Mouse (Mus musculus) CH12.LX (cell line): Measurements from ENCODE around the gene Pip5k1b. TPM values are rescaled to one million over a fixed set of nuclear protein-coding genes. Genes with fewer than 3 reads are reported as not detected.

Experiments
- DNase-seq: peaks from one replicate; pipeline ENCODE4 v3.0.0-alpha.2; 2013; ENCODE audit errors: extremely low read depth
- H3K27ac ChIP-seq: 2 replicates; pipeline ENCODE4 v1.5.1; 2012; ENCODE audit warnings: low read depth, mild to moderate bottlenecking, control low read depth, moderate library complexity; ENCODE audit not compliant: insufficient read depth
- H3K27me3 ChIP-seq: replicated peaks from 2 replicates; pipeline ENCODE3; 2012; ENCODE audit warnings: inconsistent platforms
- H3K36me3 ChIP-seq, 2 experiments: replicated peaks in 1 of 2; 2 replicates each; pipeline versions ENCODE3 to v1.6.1; 2012; ENCODE audit warnings: inconsistent platforms in 1 of 2, low read length in 1 of 2, mild to moderate bottlenecking in 1 of 2, mixed read lengths in 1 of 2, moderate library complexity in 1 of 2; ENCODE audit not compliant: control insufficient read depth in 1 of 2, insufficient read depth in 1 of 2
- H3K4me1 ChIP-seq, 2 experiments: 2 replicates each; pipeline ENCODE4 v1.6.1; 2012; ENCODE audit warnings: inconsistent platforms in 1 of 2, moderate library complexity in 1 of 2; ENCODE audit not compliant: insufficient read depth in 2 of 2, control insufficient read depth in 1 of 2
- H3K4me2 ChIP-seq: 2 replicates; pipeline ENCODE4 v1.6.1; 2012; ENCODE audit warnings: low read depth, mild to moderate bottlenecking, control low read depth; ENCODE audit not compliant: poor library complexity, insufficient read depth, severe bottlenecking
- H3K4me3 ChIP-seq, 3 experiments: fragments of 150-350 bp in 1 of 3; sonication (generic) in 1 of 3; replicated peaks in 1 of 3; 2 replicates each; pipeline versions ENCODE3 to v1.5.1; 2011 to 2012; ENCODE audit warnings: low read depth in 2 of 3, low read length in 2 of 3, mild to moderate bottlenecking in 2 of 3, moderate library complexity in 2 of 3, control low read depth in 1 of 3, improper control_type of control experiment in 1 of 3, inconsistent platforms in 1 of 3, mixed read lengths in 1 of 3; ENCODE audit not compliant: poor library complexity in 1 of 3
- H3K79me2 ChIP-seq: replicated peaks from 2 replicates; pipeline ENCODE4 v1.6.1; 2012; ENCODE audit warnings: mild to moderate bottlenecking, moderate library complexity; ENCODE audit not compliant: control insufficient read depth, poor library complexity, insufficient read depth, severe bottlenecking; ENCODE audit errors: extremely low read depth
- H3K9ac ChIP-seq: 2 replicates; pipeline ENCODE4 v1.6.1; 2012; ENCODE audit warnings: low read depth, mild to moderate bottlenecking, control low read depth, moderate library complexity; ENCODE audit not compliant: insufficient read depth
- H3K9me3 ChIP-seq: replicated peaks from 2 replicates; pipeline ENCODE3; 2012; ENCODE audit warnings: low read length, inconsistent platforms, mixed read lengths
- BHLHE40 ChIP-seq: IDR thresholded peaks from 2 replicates; pipeline ENCODE4 v1.6.1; 2011; ENCODE audit warnings: mild to moderate bottlenecking, low read depth, low read length, improper control_type of control experiment
- CHD1 ChIP-seq: IDR thresholded peaks from 2 replicates; pipeline ENCODE4 v1.6.1; 2012; ENCODE audit warnings: low read depth, low read length, improper control_type of control experiment, inconsistent platforms
- CTCF ChIP-seq, 2 experiments: IDR thresholded peaks in 1 of 2; conservative IDR thresholded peaks in 1 of 2; 2 replicates each; pipeline ENCODE4 v1.5.1; 2011 to 2012; ENCODE audit warnings: low read depth in 2 of 2, low read length in 2 of 2, improper control_type of control experiment in 1 of 2, inconsistent platforms in 1 of 2, mild to moderate bottlenecking in 1 of 2, moderate library complexity in 1 of 2
- EP300 ChIP-seq: IDR thresholded peaks from 2 replicates; pipeline ENCODE4 v1.6.1; 2011; ENCODE audit warnings: low read length, improper control_type of control experiment
- GABPA ChIP-seq: IDR thresholded peaks from 2 replicates; pipeline ENCODE4 v1.6.1; 2012; ENCODE audit warnings: low read depth, low read length, improper control_type of control experiment, inconsistent platforms; ENCODE audit not compliant: insufficient replicate concordance
- HCFC1 ChIP-seq: IDR thresholded peaks from 2 replicates; pipeline ENCODE4 v1.6.1; 2012; ENCODE audit warnings: low read depth, mild to moderate bottlenecking, inconsistent platforms, low read length, improper control_type of control experiment
- JUN ChIP-seq: IDR thresholded peaks from 2 replicates; pipeline ENCODE4 v1.6.1; 2011; ENCODE audit warnings: low read depth, mild to moderate bottlenecking, low read length, improper control_type of control experiment, moderate library complexity; ENCODE audit not compliant: insufficient read depth
- JUND ChIP-seq: conservative IDR thresholded peaks from 2 replicates; pipeline ENCODE4 v1.6.1; 2011; ENCODE audit warnings: low read depth, low read length, improper control_type of control experiment
- KAT2A ChIP-seq: IDR thresholded peaks from 2 replicates; pipeline ENCODE4 v1.6.1; 2012; ENCODE audit warnings: low read length, improper control_type of control experiment, inconsistent platforms; ENCODE audit not compliant: insufficient replicate concordance
- MAFK ChIP-seq: IDR thresholded peaks from 2 replicates; pipeline ENCODE4 v1.6.1; 2011; ENCODE audit warnings: low read length, improper control_type of control experiment; ENCODE audit not compliant: insufficient replicate concordance
- MAZ ChIP-seq: IDR thresholded peaks from 2 replicates; pipeline ENCODE4 v1.6.1; 2012; ENCODE audit warnings: low read depth, mild to moderate bottlenecking, inconsistent platforms, low read length, improper control_type of control experiment, moderate library complexity
- MEF2A ChIP-seq: IDR thresholded peaks from 2 replicates; pipeline ENCODE4 v1.6.1; 2014; ENCODE audit warnings: low read depth, mild to moderate bottlenecking, inconsistent platforms, low read length, improper control_type of control experiment, borderline replicate concordance
- MXI1 ChIP-seq: IDR thresholded peaks from 2 replicates; pipeline ENCODE4 v1.6.1; 2011; ENCODE audit warnings: mild to moderate bottlenecking, low read depth, low read length, improper control_type of control experiment
- MYC ChIP-seq: IDR thresholded peaks from 2 replicates; pipeline ENCODE4 v1.6.1; 2011; ENCODE audit warnings: low read depth, mild to moderate bottlenecking, improper control_type of control experiment, low read length
- NELFE ChIP-seq: IDR thresholded peaks from 2 replicates; pipeline ENCODE4 v1.6.1; 2011; ENCODE audit warnings: low read depth, low read length, improper control_type of control experiment
- PAX5 ChIP-seq: IDR thresholded peaks from 2 replicates; pipeline ENCODE4 v1.6.1; 2012; ENCODE audit warnings: low read length, inconsistent platforms, mixed read lengths
- RAD21 ChIP-seq: IDR thresholded peaks from 2 replicates; pipeline ENCODE4 v1.6.1; 2011; ENCODE audit warnings: low read depth, mild to moderate bottlenecking, low read length, improper control_type of control experiment, moderate library complexity
- RCOR1 ChIP-seq: conservative IDR thresholded peaks from 2 replicates; pipeline ENCODE4 v1.6.1; 2012; ENCODE audit warnings: low read depth, mild to moderate bottlenecking, inconsistent platforms, low read length, improper control_type of control experiment
- SIN3A ChIP-seq: IDR thresholded peaks from 2 replicates; pipeline ENCODE4 v1.6.1; 2012; ENCODE audit warnings: low read length, improper control_type of control experiment, inconsistent platforms
- SMC3 ChIP-seq: IDR thresholded peaks from 2 replicates; pipeline ENCODE4 v1.6.1; 2011; ENCODE audit warnings: low read depth, low read length, improper control_type of control experiment
- TBP ChIP-seq: conservative IDR thresholded peaks from 2 replicates; pipeline ENCODE4 v1.6.1; 2011; ENCODE audit warnings: low read depth, low read length, improper control_type of control experiment
- TCF12 ChIP-seq: IDR thresholded peaks from 2 replicates; pipeline ENCODE4 v1.6.1; 2014; ENCODE audit warnings: low read depth, mild to moderate bottlenecking, inconsistent platforms, low read length, improper control_type of control experiment
- UBTF ChIP-seq: IDR thresholded peaks from 2 replicates; pipeline ENCODE4 v1.6.1; 2012; ENCODE audit warnings: low read depth, mild to moderate bottlenecking, inconsistent platforms, low read length, improper control_type of control experiment, moderate library complexity
- USF2 ChIP-seq: conservative IDR thresholded peaks from 2 replicates; pipeline ENCODE4 v1.6.1; 2011; ENCODE audit warnings: low read depth, low read length, improper control_type of control experiment
- ZC3H11A ChIP-seq: IDR thresholded peaks from 2 replicates; pipeline ENCODE4 v1.6.1; 2012; ENCODE audit warnings: low read depth, mild to moderate bottlenecking, inconsistent platforms, low read length, improper control_type of control experiment
- ZKSCAN1 ChIP-seq: IDR thresholded peaks from 2 replicates; pipeline ENCODE4 v1.6.1; 2012; ENCODE audit warnings: low read depth, inconsistent platforms, low read length, improper control_type of control experiment, borderline replicate concordance
- dilution Hi-C: fragments of 300-500 bp; cut with MboI; formaldehyde crosslinking; loops from 2 replicates; pipeline ENCODE4 v1.14.3; 2020; ENCODE audit warnings: low sequenced_read_pairs; ENCODE audit not compliant: extremely low pct_unique_long_range_greater_than_20kb, extremely low pct_ligation_motif_present
- in situ Hi-C: fragments of 300-500 bp; cut with MboI; formaldehyde crosslinking; loops from 3 replicates; pipeline ENCODE4 v1.14.3; 2019; ENCODE audit warnings: low sequenced_read_pairs, low pct_ligation_motif_present, low pct_unique_long_range_greater_than_20kb, mixed read lengths
- polyA plus RNA-seq: library from polyadenylated mRNA; unstranded; fragments of >175 nt; gene quantifications from 2 replicates; pipeline ENCODE4 v1.2.1, GENCODE M21; 2012; ENCODE audit warnings: low read depth; ENCODE audit not compliant: insufficient read length
- total RNA-seq, 2 experiments: library from RNA; depleted of rRNA; stranded (reverse); fragments of 300-350 nt in 1 of 2; fragments of >200 nt in 1 of 2; gene quantifications; 2 replicates each; pipeline ENCODE4 v1.2.3; 2012 to 2014

Pip5k1b gene
- total and polyA plus RNA-seq, 3 experiments, result 1.7 to 2.9 (median 2.0) TPM

DNA sequence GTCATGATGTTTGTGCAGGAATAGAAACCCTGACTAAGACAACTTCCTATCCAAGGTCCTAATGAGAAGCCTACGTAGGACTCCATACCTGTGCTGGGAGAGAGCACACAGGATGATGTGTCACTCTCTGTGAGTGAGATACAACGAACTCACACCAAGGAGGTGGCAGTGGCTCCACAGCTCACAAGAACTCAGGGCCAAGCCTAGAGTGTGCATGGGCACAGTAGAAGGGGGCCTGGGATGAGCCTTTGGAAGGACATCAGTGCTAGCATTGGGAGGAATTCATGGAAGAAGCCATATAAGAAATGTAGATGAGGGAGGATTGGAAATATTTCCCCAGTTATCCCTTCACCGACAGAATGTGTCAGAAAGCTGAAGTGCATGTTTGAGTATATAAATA, 39.7 kb downstream of the Pip5k1b start:
- dilution Hi-C loops, result no loop called here
- Histone ChIP-seq H3K27me3 (no peaks in the 10 kb centered on the region), H3K4me1 (no peaks in the 10 kb centered on the region), H3K9ac (no peak overlapping the region), H3K4me2 (no peak overlapping the region), H3K27ac (no peak overlapping the region), H3K9me3 (no peaks in the 10 kb centered on the region), H3K36me3 (no peaks in the 10 kb centered on the region), H3K79me2 (no peaks in the 10 kb centered on the region), H3K4me3 (no peak overlapping the region)
- in situ Hi-C loops, result no loop called here
- TF ChIP-seq GABPA (no peak), NELFE (no peak), RCOR1 (no peak), MEF2A (no peak), KAT2A (no peak), MAFK (no peak), JUN (no peak), CTCF (conservative IDR thresholded peaks at IDR 0.05 in 1 of 2, IDR thresholded peaks at IDR 0.05 in 1 of 2; ENCODE audit: low read depth in 2 of 2, low read length in 2 of 2) (no peak), ZC3H11A (no peak), PAX5 (no peak), USF2 (no peak), CHD1 (no peak), ZKSCAN1 (no peak), HCFC1 (no peak), SMC3 (no peak), EP300 (no peak)
- no peak for DNase-seq

DNA sequence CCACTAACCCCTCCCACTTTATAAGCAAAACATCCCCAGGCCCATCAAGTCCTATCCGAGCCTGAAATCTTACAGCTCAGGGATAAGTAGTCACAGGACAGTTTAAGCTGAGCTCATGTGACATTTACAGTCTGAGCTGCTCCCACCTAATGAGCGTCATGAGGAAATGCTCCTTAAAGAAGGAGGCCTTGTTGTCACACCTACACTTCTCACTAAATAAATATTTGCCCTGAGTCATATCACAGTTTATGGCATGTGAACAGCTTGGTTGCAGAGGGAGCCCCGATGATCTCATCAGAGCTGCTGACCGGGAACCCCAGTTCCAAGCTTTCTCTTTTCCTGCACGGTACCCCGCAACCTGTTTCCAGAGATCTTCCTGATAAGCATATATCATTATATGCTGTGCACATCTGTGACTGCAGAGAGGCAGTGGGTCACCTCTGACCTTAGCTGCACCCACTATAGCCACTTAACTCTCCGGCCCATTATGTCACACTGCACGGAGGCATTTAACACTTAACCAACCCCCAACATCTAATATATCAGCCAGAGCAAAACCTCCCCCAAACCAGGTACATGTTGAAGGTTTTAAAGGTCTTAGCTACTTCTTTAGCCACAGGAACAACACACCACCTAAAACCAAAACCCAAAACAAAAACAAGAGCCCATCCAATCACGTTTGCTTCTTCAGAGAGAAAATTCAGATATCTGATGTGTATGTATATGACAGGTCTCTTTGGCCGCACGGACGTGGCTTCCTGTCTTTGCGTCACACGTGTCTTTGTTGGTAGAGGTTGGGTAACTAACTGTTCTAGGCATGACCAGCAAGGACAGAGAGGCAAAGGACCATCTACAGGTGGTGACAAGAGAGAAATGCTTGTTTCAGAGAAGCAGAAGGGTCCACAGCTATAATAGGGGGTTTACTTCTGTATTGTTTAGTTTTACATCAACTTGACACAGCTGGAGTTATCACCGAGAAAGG, 40.7 kb downstream of the Pip5k1b start:
- no peak for DNase-seq
- in situ Hi-C loops (no loop called here), dilution Hi-C loops (no loop called here)
- H3K4me2 ChIP-seq, result no peak overlapping the region
- TF ChIP-seq RAD21 (no peak), GABPA (no peak), BHLHE40 (no peak), MAZ (no peak), JUN (no peak), MYC (no peak), USF2 (no peak), EP300 (no peak), UBTF (no peak), JUND (no peak), MEF2A (no peak), CHD1 (no peak), KAT2A (no peak), TBP (no peak), TCF12 (no peak), MXI1 (no peak), SIN3A (no peak), MAFK (no peak)
- H3K4me3 ChIP-seq, result no peak overlapping the region
- no peaks in the 10 kb centered on the region for H3K36me3 ChIP-seq
- H3K9ac ChIP-seq, result no peak overlapping the region
- no peak overlapping the region for H3K27ac ChIP-seq
- H3K4me1 ChIP-seq, result no peaks in the 10 kb centered on the region
- no peaks in the 10 kb centered on the region for H3K79me2 ChIP-seq
- H3K27me3 ChIP-seq, result no peaks in the 10 kb centered on the region
- no peaks in the 10 kb centered on the region for H3K9me3 ChIP-seq
